Mouse (Mus musculus): Measurements from ENCODE around the gene Engase.

DNA sequence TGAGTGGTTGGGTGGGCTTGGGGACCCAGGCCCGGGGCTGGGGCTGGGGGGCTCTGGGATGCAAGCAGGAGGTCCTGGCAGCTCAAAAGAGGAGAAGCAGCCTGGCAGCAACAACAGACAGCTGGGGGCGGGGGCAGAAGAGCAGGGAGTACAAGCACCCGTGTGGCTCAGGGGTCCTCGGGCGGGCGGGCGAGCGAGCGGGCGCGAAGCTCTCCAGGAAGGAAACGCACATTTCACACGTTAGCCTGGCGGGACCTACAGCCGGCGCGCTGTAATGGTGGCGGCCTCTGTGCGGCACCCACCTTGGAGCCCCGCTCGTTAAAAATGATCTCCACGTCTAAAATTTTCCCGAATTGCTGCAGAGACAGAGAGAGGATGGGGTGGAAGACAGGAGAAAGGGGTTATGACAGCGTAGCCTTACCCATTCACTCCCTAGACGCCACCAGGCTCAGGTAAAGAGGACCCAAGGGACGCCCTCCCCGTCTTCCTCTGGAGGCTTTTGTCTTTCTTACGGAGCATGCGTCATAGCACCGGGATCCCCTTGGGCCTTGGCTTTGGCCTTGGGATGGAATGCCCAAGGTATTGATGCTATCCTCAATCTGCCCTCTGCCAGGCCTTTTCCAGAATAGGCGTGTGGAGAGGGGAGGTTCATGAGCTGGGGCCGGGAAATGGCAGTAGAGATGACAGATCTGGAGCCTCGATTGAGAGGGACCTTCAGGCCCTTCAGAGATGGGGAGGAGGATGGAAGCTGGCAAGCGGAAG is 27.0 kb downstream of the Engase start:
- no peak for TF ChIP-seq CTCF (IDR thresholded peaks at IDR 0.05)
- TF ChIP-seq EP300 (IDR thresholded peaks at IDR 0.05; ENCODE audit: insufficient read depth, low read depth, low read length) = no peak

Data from heart, adult 2 months (tissue).